Mouse (Mus musculus) gastrocnemius, postnatal 4 days (tissue): ENCODE measurements around the gene Minos1. TPM values are rescaled to one million over a fixed set of nuclear protein-coding genes. Genes with fewer than 3 reads are reported as not detected.

Source experiments
- DNase-seq, 2 experiments: peaks; one replicate each; pipeline ENCODE4 v3.0.0; 2021 to 2022; ENCODE audit warnings: low spot score in 2 of 2, mixed read lengths in 2 of 2
- total RNA-seq, 2 experiments: library from RNA; stranded (reverse); gene quantifications; 2 replicates each; pipeline ENCODE4 v1.2.3; 2021

Minos1 gene
- total RNA-seq, 2 experiments from 2014 or later = 344 to 382 TPM

GRCm38 (mm10) chr4:139101546-139101945, 29.4 kb downstream of the Minos1 start:
- DNase-seq = no peak

GRCm38 (mm10) chr4:139100326-139100725, 30.6 kb downstream of the Minos1 start:
- DNase-seq = no peak

GRCm38 (mm10) chr4:139096201-139096600, 34.7 kb downstream of the Minos1 start:
- peak in 1 of 2 experiments; percentile 5 for DNase-seq

GRCm38 (mm10) chr4:139095406-139095805, 35.5 kb downstream of the Minos1 start:
- DNase-seq = peak in 1 of 2 experiments; percentile 10

- DNase-seq = no peak
Measured at GRCm38 (mm10) chr4:139093196-139093530, 37.8 kb downstream of the Minos1 start.

- DNase-seq = peak; percentile 71 to 76
Measured at GRCm38 (mm10) chr4:139092356-139093195, 38.3 kb downstream of the Minos1 start, which contains the start of gene Nbl1. TSS of gene Nbl1 (minus strand) at chr4:139092993.

GRCm38 (mm10) chr4:139091478-139092355, 39.2 kb downstream of the Minos1 start:
- peak; percentile 52 to 71 for DNase-seq

GRCm38 (mm10) chr4:139091066-139091465, 39.8 kb downstream of the Minos1 start:
- DNase-seq = peak in 1 of 2 experiments; percentile 21

GRCm38 (mm10) chr4:139090303-139090940, 40.5 kb downstream of the Minos1 start:
- peak in 1 of 2 experiments; percentile 30 for DNase-seq

GRCm38 (mm10) chr4:139088982-139089671, 41.8 kb downstream of the Minos1 start:
- DNase-seq = peak in 1 of 2 experiments; percentile 19

- no peak for DNase-seq
Measured at GRCm38 (mm10) chr4:139086984-139087383, 43.9 kb downstream of the Minos1 start.

GRCm38 (mm10) chr4:139086037-139086436, 44.9 kb downstream of the Minos1 start:
- peak; percentile 81 to 86 for DNase-seq

GRCm38 (mm10) chr4:139085337-139085736, 45.6 kb downstream of the Minos1 start:
- no peak for DNase-seq

- no peak for DNase-seq
Measured at GRCm38 (mm10) chr4:139082790-139083564, 47.9 kb downstream of the Minos1 start.

- DNase-seq = no peak
Measured at GRCm38 (mm10) chr4:139081270-139081931, 49.5 kb downstream of the Minos1 start.

GRCm38 (mm10) chr4:139080259-139080658, 50.7 kb downstream of the Minos1 start:
- DNase-seq = no peak

GRCm38 (mm10) chr4:139079439-139079838, 51.5 kb downstream of the Minos1 start:
- DNase-seq = no peak

- no peak for DNase-seq
Measured at GRCm38 (mm10) chr4:139078726-139079125, 52.2 kb downstream of the Minos1 start.

- DNase-seq = no peak
Measured at GRCm38 (mm10) chr4:139078313-139078712, 52.6 kb downstream of the Minos1 start.
